Mouse (Mus musculus) limb, embryonic 13.5 days (tissue): ENCODE results near the gene Syn3. TPM values are rescaled to one million over a fixed set of nuclear protein-coding genes. Genes with fewer than 3 reads are reported as not detected.

ENCODE experiments used
- ATAC-seq: fragments of 200-750 bp; cut with Nextera tagmentation; 2 replicates; pipeline ENCODE4 v1.8.0; 2017; ENCODE audit warnings: low read depth, moderate number of reproducible peaks, moderate TSS enrichment; ENCODE audit not compliant: low FRiP score
- H3K27ac ChIP-seq: fragments of 300-500 bp; sonication (generic); 2 replicates; pipeline ENCODE4 v1.5.1; 2015; ENCODE audit warnings: inconsistent platforms, mild to moderate bottlenecking, moderate library complexity
- H3K27me3 ChIP-seq: fragments of 300-500 bp; sonication (generic); 2 replicates; pipeline ENCODE4 v1.6.1; 2015; ENCODE audit warnings: mild to moderate bottlenecking, inconsistent platforms
- H3K36me3 ChIP-seq: fragments of 300-500 bp; sonication (generic); 2 replicates; pipeline ENCODE4 v1.6.1; 2015; ENCODE audit warnings: inconsistent platforms, mild to moderate bottlenecking, moderate library complexity
- H3K4me1 ChIP-seq: fragments of 300-500 bp; sonication (generic); 2 replicates; pipeline ENCODE4 v1.6.1; 2015; ENCODE audit warnings: inconsistent platforms
- H3K4me2 ChIP-seq: fragments of 300-500 bp; sonication (generic); replicated peaks from 2 replicates; pipeline ENCODE4 v1.6.1; 2015; ENCODE audit warnings: inconsistent platforms, mild to moderate bottlenecking, moderate library complexity
- H3K4me3 ChIP-seq: fragments of 300-500 bp; sonication (generic); 2 replicates; pipeline ENCODE4 v1.5.1; 2015; ENCODE audit warnings: moderate library complexity, mild to moderate bottlenecking, inconsistent platforms
- H3K9ac ChIP-seq: fragments of 300-500 bp; sonication (generic); 2 replicates; pipeline ENCODE4 v1.6.1; 2015; ENCODE audit warnings: mild to moderate bottlenecking, inconsistent platforms
- H3K9me3 ChIP-seq: fragments of 300-500 bp; sonication (generic); 2 replicates; pipeline ENCODE4 v1.6.1; 2016; ENCODE audit warnings: inconsistent platforms
- WGBS: fragments of 180-500 bp; shearing (Covaris S2); methylation state at CpG from one replicate; pipeline ENCODE4 v1.1.7; 2015; 5-methylcytosine and 5-hydroxymethylcytosine counted together
- polyA plus RNA-seq: library from polyadenylated mRNA; unstranded; fragments of >200 nt; fragmentation: Nextera tagmentation; extraction: Ambion mirVana; gene quantifications from 2 replicates; pipeline ENCODE4 v1.2.1, GENCODE M21; 2015

Syn3 gene
- polyA plus RNA-seq, 1 experiment from 2014 or later: 3.1 TPM

DNA sequence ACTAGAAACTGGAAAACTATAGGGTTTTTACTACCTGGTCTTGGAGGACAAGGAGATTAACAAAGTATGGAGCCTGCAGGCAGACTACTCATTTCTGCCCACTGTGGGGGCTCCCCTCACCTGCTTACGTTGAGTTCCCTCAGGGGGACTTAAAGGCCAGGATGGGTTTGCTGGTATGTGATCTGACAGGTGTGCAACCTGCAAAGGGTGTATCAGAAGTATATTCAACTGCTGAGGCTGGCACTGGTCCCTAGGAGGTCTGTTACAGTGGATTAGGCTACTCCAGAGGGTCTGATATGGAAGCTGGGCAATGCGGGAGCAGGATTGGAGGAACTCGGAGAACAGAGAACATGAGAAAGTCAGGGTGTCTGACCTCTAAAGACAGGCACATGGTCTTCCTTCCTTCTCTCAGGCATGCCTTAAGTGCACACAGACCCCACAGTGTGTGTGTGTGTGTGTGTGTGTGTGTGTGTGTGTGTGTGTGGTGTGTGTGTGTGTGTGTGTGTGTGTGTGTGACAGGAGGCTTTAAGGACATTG, 157.6 kb downstream of the Syn3 start:
- no peak overlapping the region for H3K9ac ChIP-seq
- no peak overlapping the region for H3K4me2 ChIP-seq
- peaks cover 43% of the 10 kb centered on the region for H3K36me3 ChIP-seq
- H3K9me3 ChIP-seq: no peaks in the 10 kb centered on the region
- no peak for ATAC-seq
- H3K4me3 ChIP-seq: no peak overlapping the region
- H3K27me3 ChIP-seq: no peaks in the 10 kb centered on the region
- H3K4me1 ChIP-seq: peaks cover 66% of the 10 kb centered on the region
- no peak overlapping the region for H3K27ac ChIP-seq
- WGBS: 80% methylated on average over 3 of the region's 3 CpGs

GRCm38 (mm10) chr10:86340421-86340820, 158.3 kb downstream of the Syn3 start:
- H3K36me3 ChIP-seq: peaks cover 37% of the 10 kb centered on the region
- H3K27ac ChIP-seq: no peak overlapping the region
- 76% methylated on average over 7 of the region's 7 CpGs for WGBS
- H3K4me1 ChIP-seq: peaks cover 72% of the 10 kb centered on the region
- ATAC-seq: no peak
- H3K9ac ChIP-seq: no peak overlapping the region
- H3K4me3 ChIP-seq: no peak overlapping the region
- H3K4me2 ChIP-seq: no peak overlapping the region
- no peaks in the 10 kb centered on the region for H3K9me3 ChIP-seq
- no peaks in the 10 kb centered on the region for H3K27me3 ChIP-seq

GRCm38 (mm10) chr10:86339649-86340379, 158.9 kb downstream of the Syn3 start:
- Histone ChIP-seq H3K9ac (0 out of 2 replicates have a peak overlapping the region, but pooled peaks have one; percentile 0), H3K4me3 (no peak overlapping the region), H3K36me3 (peaks cover 30% of the 10 kb centered on the region), H3K4me2 (no peak overlapping the region), H3K27ac (0 out of 2 replicates have a peak overlapping the region, but pooled peaks have one; percentile 1), H3K4me1 (peaks cover 78% of the 10 kb centered on the region), H3K27me3 (no peaks in the 10 kb centered on the region), H3K9me3 (no peaks in the 10 kb centered on the region)
- peak; percentile 28; the same call in 1 of the 2 replicates for ATAC-seq
- WGBS: 58% methylated on average over 2 of the region's 2 CpGs

GRCm38 (mm10) chr10:86339121-86339520, 159.6 kb downstream of the Syn3 start:
- Histone ChIP-seq H3K4me3 (no peak overlapping the region), H3K27ac (0 out of 2 replicates have a peak overlapping the region, but pooled peaks have one; percentile 1), H3K4me2 (no peak overlapping the region), H3K36me3 (peaks cover 24% of the 10 kb centered on the region), H3K4me1 (peaks cover 85% of the 10 kb centered on the region), H3K27me3 (no peaks in the 10 kb centered on the region), H3K9ac (no peak overlapping the region), H3K9me3 (no peaks in the 10 kb centered on the region)
- no peak for ATAC-seq
- WGBS: 78% methylated on average over 4 of the region's 4 CpGs

GRCm38 (mm10) chr10:86338121-86338715, 160.5 kb downstream of the Syn3 start:
- Histone ChIP-seq H3K4me2 (no peak overlapping the region), H3K4me3 (no peak overlapping the region)
- WGBS: 47% methylated on average over 4 of the region's 4 CpGs

DNA sequence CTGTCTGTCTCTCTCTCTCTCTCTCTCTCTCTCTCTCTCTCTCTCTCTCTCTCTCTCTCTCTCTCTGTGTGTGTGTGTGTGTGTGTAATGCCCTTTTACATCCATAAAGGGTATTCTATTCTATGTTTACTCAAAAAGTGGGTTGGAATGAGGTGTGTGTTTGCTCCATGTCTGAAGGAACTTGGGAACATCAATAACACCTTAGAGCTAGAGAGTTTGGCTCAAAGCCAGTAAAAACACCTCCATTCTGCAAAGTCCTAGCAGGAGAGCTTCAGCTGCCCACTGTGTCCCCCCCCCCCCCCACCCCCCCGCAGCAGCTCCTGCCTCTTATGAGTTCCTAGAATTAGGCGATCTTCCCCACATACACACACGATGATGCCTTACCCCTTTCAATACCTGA, 161.5 kb downstream of the Syn3 start:
- Histone ChIP-seq H3K27me3 (no peaks in the 10 kb centered on the region), H3K4me2 (no peak overlapping the region), H3K9me3 (no peaks in the 10 kb centered on the region), H3K4me3 (no peak overlapping the region), H3K9ac (no peak overlapping the region), H3K36me3 (peaks cover 13% of the 10 kb centered on the region), H3K4me1 (peaks cover 97% of the 10 kb centered on the region), H3K27ac (no peak overlapping the region)
- WGBS: 35% methylated on average over 3 of the region's 3 CpGs
- no peak for ATAC-seq

More at GRCm38 (mm10) chr10:86338121-86338715, 160.5 kb downstream of the Syn3 start:
- H3K27ac ChIP-seq: no peak overlapping the region
- peaks cover 15% of the 10 kb centered on the region for H3K36me3 ChIP-seq
- H3K9ac ChIP-seq: no peak overlapping the region
- no peaks in the 10 kb centered on the region for H3K9me3 ChIP-seq
- peaks cover 93% of the 10 kb centered on the region for H3K4me1 ChIP-seq
- no peaks in the 10 kb centered on the region for H3K27me3 ChIP-seq
- no peak for ATAC-seq

DNA sequence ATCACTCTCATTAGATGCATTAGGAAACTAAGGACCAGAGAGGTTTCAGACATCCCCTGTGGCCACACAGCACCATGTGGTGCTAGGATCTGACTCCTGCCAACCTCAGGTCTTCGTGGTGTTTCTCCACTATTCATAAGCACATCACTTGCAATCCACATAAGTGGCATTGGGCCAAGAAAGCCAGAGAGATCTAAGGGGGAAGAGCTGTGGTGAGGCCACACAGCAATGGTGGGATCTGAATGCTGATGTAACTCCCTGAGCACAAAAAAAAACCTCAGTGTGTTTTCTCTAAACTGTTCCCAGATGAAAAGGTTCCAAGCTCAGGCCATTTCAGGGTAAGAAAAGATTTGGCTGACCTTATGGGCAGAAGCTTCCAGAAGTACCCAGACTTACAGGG, 162.2 kb downstream of the Syn3 start:
- Histone ChIP-seq H3K27me3 (no peaks in the 10 kb centered on the region), H3K9me3 (no peaks in the 10 kb centered on the region), H3K36me3 (peaks cover 9% of the 10 kb centered on the region), H3K4me3 (no peak overlapping the region), H3K27ac (no peak overlapping the region; the same call in 1 of the 2 replicates), H3K4me2 (no peak overlapping the region), H3K4me1 (peaks cover 97% of the 10 kb centered on the region), H3K9ac (no peak overlapping the region)
- no peak for ATAC-seq
- 63% methylated on average over 1 of the region's 1 CpGs for whole genome bisulfite sequencing

DNA sequence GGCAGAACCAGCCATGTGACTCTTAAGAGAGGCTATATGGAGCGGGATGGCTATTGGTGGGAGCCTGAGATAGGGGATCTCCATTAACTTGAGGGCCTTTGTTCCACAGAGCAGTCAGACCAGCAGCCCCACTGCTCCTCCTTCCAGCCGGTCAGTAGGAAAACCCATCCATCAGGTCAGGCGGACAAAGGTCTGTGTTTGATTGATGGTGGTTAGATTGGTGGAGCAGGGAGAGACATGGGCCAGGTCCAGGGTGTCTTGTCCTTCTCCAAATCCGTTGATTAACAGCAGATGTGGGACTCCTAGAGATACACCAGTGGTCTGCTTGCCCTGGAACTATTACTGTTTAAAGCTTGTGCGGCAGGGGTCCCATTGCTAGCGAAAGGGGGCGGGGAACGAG, 164.1 kb downstream of the Syn3 start:
- H3K4me2 ChIP-seq: no peak overlapping the region
- peaks cover 9% of the 10 kb centered on the region for H3K36me3 ChIP-seq
- H3K4me3 ChIP-seq: no peak overlapping the region
- peaks cover 98% of the 10 kb centered on the region for H3K4me1 ChIP-seq
- H3K27me3 ChIP-seq: no peaks in the 10 kb centered on the region
- no peak for ATAC-seq
- H3K9me3 ChIP-seq: no peaks in the 10 kb centered on the region
- WGBS: 35% methylated on average over 8 of the region's 8 CpGs
- H3K27ac ChIP-seq: no peak overlapping the region; the same call in 1 of the 2 replicates
- no peak overlapping the region for H3K9ac ChIP-seq

DNA sequence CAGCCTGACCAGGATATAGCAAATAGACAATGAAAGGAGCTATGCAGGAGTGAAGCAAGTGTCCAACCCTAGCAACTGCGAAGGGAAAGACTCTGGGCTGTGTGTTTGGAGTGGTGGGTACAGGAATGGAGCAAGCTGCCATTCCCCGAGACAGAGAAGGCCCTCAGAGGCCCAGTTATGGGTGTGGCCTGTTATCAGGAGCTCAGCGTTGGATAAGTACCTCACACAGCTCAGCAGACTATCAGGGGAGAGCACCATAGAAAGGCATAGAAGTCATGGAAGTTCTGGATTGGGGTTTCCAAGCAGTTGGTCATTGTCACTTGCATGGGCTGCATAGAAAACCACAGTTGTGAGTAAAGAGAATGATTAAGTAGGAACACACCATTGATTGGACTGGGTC, 165.8 kb downstream of the Syn3 start:
- WGBS: 88% methylated on average over 3 of the region's 3 CpGs
- H3K9ac ChIP-seq: no peak overlapping the region
- peaks cover 97% of the 10 kb centered on the region for H3K4me1 ChIP-seq
- H3K36me3 ChIP-seq: no peaks in the 10 kb centered on the region
- no peak overlapping the region for H3K4me3 ChIP-seq
- H3K4me2 ChIP-seq: no peak overlapping the region
- H3K9me3 ChIP-seq: no peaks in the 10 kb centered on the region
- H3K27me3 ChIP-seq: no peaks in the 10 kb centered on the region
- no peak overlapping the region for H3K27ac ChIP-seq
- ATAC-seq: no peak

- WGBS: 14% methylated on average over 7 of the region's 7 CpGs
- Histone ChIP-seq H3K4me2 (peak overlapping the region; percentile 36), H3K9ac (peak overlapping the region; percentile 43; the same call in 1 of the 2 replicates), H3K4me1 (peaks cover 93% of the 10 kb centered on the region), H3K27ac (peak overlapping the region; percentile 79), H3K4me3 (no peak overlapping the region), H3K9me3 (no peaks in the 10 kb centered on the region), H3K36me3 (peaks cover 10% of the 10 kb centered on the region), H3K27me3 (no peaks in the 10 kb centered on the region)
- ATAC-seq: 0 out of 2 replicates have a peak, but pooled peaks have one; percentile 9
These were observed 166.9 kb downstream of the Syn3 start for GRCm38 (mm10) chr10:86331681-86332281.

DNA sequence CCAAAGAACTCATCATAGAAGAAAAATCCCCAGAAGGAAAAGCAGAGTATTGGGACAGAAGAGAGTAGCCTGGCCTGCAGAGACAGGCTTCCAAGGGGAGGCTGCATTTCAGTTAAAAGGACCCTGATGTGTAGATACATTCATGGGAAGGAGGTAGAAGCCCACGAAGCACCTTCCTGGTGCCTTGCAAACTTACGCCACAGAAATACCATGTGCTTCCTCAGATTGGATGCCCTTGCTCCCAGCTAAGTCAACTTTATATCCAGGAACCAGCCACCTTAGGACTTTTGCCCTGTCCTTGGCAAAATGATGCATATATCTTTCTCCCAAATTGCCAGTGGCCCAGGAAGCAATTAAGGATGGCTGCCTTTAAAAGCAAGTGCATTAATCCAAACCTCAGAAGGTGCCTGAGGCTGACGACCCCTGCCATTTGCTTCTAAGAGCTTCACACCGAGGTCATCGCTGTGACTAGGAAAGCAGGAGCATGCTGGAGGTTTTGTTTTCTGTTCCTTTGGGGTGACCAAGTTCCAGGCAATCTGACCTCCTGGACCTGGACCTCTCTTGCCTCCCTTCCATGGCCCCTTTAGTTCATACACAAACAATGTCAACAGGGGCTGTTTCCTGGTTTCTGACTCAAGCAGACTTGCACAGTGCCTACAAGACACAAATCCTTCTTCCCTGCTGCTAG, 167.6 kb downstream of the Syn3 start:
- 42% methylated on average over 5 of the region's 5 CpGs for WGBS
- peak overlapping the region; percentile 36 for H3K4me2 ChIP-seq
- no peaks in the 10 kb centered on the region for H3K9me3 ChIP-seq
- peaks cover 86% of the 10 kb centered on the region for H3K4me1 ChIP-seq
- H3K9ac ChIP-seq: peak overlapping the region; percentile 43; the same call in 1 of the 2 replicates
- no peak overlapping the region for H3K4me3 ChIP-seq
- H3K27me3 ChIP-seq: no peaks in the 10 kb centered on the region
- ATAC-seq: no peak
- H3K27ac ChIP-seq: peak overlapping the region; percentile 79
- peaks cover 17% of the 10 kb centered on the region for H3K36me3 ChIP-seq
